ENCODE assay signal across 8 mouse cellular contexts in the genomic region with DNA sequence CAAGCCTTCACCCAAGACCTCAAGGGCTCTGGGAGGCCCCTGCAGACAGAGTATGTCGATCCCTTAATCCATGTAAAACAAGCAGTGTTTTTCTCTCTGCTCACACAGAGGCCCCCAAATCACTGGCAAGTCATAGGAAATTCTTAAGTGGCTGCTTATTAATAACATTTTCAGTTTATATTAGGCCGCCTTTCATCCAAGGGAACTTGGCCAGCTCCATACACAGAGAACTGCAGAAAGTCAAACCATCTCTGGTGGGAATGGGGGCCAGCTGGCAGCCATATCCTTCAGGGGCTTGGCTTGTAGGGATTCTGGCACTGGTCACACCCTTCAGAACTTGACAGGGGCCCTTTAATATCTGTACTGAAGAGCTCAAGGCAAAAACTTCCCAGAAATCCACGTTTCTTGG.
DNase-seq lines count a peak whose midpoint lies in the region; ATAC-seq and TF ChIP-seq lines count a peak whose summit lies in the region.

No protein-coding gene starts in this region.

- no peak overlapping the region for H3K4me2 ChIP-seq in midbrain, embryonic 15.5 days
- no peak overlapping the region for H3K4me2 ChIP-seq in midbrain, postnatal 0 days (ENCODE audit: low read depth, low read length, poor library complexity, severe bottlenecking)
- no peak overlapping the region for H3K4me2 ChIP-seq in hindbrain, postnatal 0 days (ENCODE audit: low read depth, low read length)
- H3K4me2 ChIP-seq in stomach, embryonic 15.5 days = no peak overlapping the region
- no peak overlapping the region for H3K4me2 ChIP-seq in liver, embryonic 11.5 days

- no peak for TF ChIP-seq CTCF in midbrain, postnatal 0 days (IDR thresholded peaks at IDR 0.05)
- no peak for TF ChIP-seq CTCF in hindbrain, postnatal 0 days (IDR thresholded peaks at IDR 0.05; ENCODE audit: low read depth)

- 59% methylated on average over 3 of the region's 3 CpGs for WGBS in midbrain, embryonic 15.5 days
- 64% methylated on average over 3 of the region's 3 CpGs for WGBS in midbrain, postnatal 0 days
- WGBS in hindbrain, postnatal 0 days = 41% methylated on average over 3 of the region's 3 CpGs
- WGBS in stomach, embryonic 15.5 days = 35% methylated on average over 3 of the region's 3 CpGs
- WGBS in liver, embryonic 11.5 days = 49% methylated on average over 3 of the region's 3 CpGs

- peak overlapping the region; percentile 42; the same call in 1 of the 2 replicates for H3K27ac ChIP-seq in midbrain, embryonic 15.5 days
- no peak overlapping the region for H3K27ac ChIP-seq in midbrain, postnatal 0 days (ENCODE audit: low read depth, low read length)
- H3K27ac ChIP-seq in hindbrain, postnatal 0 days = peak overlapping the region; percentile 33; the same call in 1 of the 2 replicates
- H3K27ac ChIP-seq in stomach, embryonic 15.5 days = peak overlapping the region; percentile 80
- H3K27ac ChIP-seq in liver, embryonic 11.5 days (ENCODE audit: low read depth, low read length) = no peak overlapping the region

- H3K36me3 ChIP-seq in midbrain, embryonic 15.5 days (replicated peaks) = no peaks in the 10 kb centered on the region
- H3K36me3 ChIP-seq in midbrain, postnatal 0 days (ENCODE audit: insufficient read depth, low read length) = no peaks in the 10 kb centered on the region
- no peaks in the 10 kb centered on the region for H3K36me3 ChIP-seq in hindbrain, postnatal 0 days (ENCODE audit: insufficient read depth, low read length)
- H3K36me3 ChIP-seq in stomach, embryonic 15.5 days = no peaks in the 10 kb centered on the region
- H3K36me3 ChIP-seq in liver, embryonic 11.5 days (ENCODE audit: control insufficient read depth, insufficient read depth, low read length) = no peaks in the 10 kb centered on the region

- peak; percentile 25 to 35 for DNase-seq in heart, adult 18-20 months
- no peak for DNase-seq in heart, postnatal 36 days
- no peak for DNase-seq in midbrain, postnatal 0 days (ENCODE audit: low spot score)
- DNase-seq in hindbrain, postnatal 0 days (ENCODE audit: low spot score) = peak; percentile 29
- DNase-seq in liver, embryonic 11.5 days (ENCODE audit: low spot score) = no peak
- DNase-seq in layer of hippocampus, postnatal 25 days (ENCODE audit: extremely low spot score in 1 of 2, low spot score in 1 of 2) = no peak

- H3K9ac ChIP-seq in midbrain, embryonic 15.5 days = no peak overlapping the region
- H3K9ac ChIP-seq in midbrain, postnatal 0 days (replicated peaks; ENCODE audit: low read length, poor library complexity, severe bottlenecking) = no peak overlapping the region
- H3K9ac ChIP-seq in hindbrain, postnatal 0 days (replicated peaks; ENCODE audit: low read length) = no peak overlapping the region
- H3K9ac ChIP-seq in stomach, embryonic 15.5 days = no peak overlapping the region
- H3K9ac ChIP-seq in liver, embryonic 11.5 days (ENCODE audit: low read depth, low read length) = no peak overlapping the region

- H3K27me3 ChIP-seq in midbrain, embryonic 15.5 days (replicated peaks) = no peaks in the 10 kb centered on the region
- no peaks in the 10 kb centered on the region for H3K27me3 ChIP-seq in midbrain, postnatal 0 days (ENCODE audit: insufficient read depth, low read length)
- H3K27me3 ChIP-seq in hindbrain, postnatal 0 days (ENCODE audit: insufficient read depth, low read length) = no peaks in the 10 kb centered on the region
- no peaks in the 10 kb centered on the region for H3K27me3 ChIP-seq in stomach, embryonic 15.5 days (replicated peaks)
- no peaks in the 10 kb centered on the region for H3K27me3 ChIP-seq in liver, embryonic 11.5 days (replicated peaks; ENCODE audit: control insufficient read depth, insufficient read depth, low read length)

- intact Hi-C loops in heart, postnatal 36 days (cut with DNase I) = no loop called here

- H3K4me1 ChIP-seq in midbrain, embryonic 15.5 days = peaks cover 34% of the 10 kb centered on the region
- peaks cover 12% of the 10 kb centered on the region; the same call in 1 of the 2 replicates for H3K4me1 ChIP-seq in midbrain, postnatal 0 days (ENCODE audit: insufficient read depth, low read length)
- H3K4me1 ChIP-seq in hindbrain, postnatal 0 days (ENCODE audit: insufficient read depth, low read length) = peaks cover 30% of the 10 kb centered on the region
- peaks cover 25% of the 10 kb centered on the region for H3K4me1 ChIP-seq in stomach, embryonic 15.5 days
- peaks cover 13% of the 10 kb centered on the region for H3K4me1 ChIP-seq in liver, embryonic 11.5 days (replicated peaks; ENCODE audit: control insufficient read depth, insufficient read depth, low read length)

- no peak for ATAC-seq in midbrain, embryonic 15.5 days (replicated peaks)
- ATAC-seq in midbrain, postnatal 0 days (ENCODE audit: low FRiP score) = no peak
- ATAC-seq in hindbrain, postnatal 0 days = no peak
- ATAC-seq in stomach, embryonic 15.5 days (ENCODE audit: insufficient read depth, low FRiP score, low read depth) = peak; percentile 82
- ATAC-seq in liver, embryonic 11.5 days (replicated peaks; ENCODE audit: low FRiP score) = no peak

- no peaks in the 10 kb centered on the region for H3K9me3 ChIP-seq in midbrain, embryonic 15.5 days
- no peaks in the 10 kb centered on the region for H3K9me3 ChIP-seq in midbrain, postnatal 0 days (ENCODE audit: low read length)
- no peaks in the 10 kb centered on the region for H3K9me3 ChIP-seq in hindbrain, postnatal 0 days (ENCODE audit: low read length)
- no peaks in the 10 kb centered on the region for H3K9me3 ChIP-seq in stomach, embryonic 15.5 days
- H3K9me3 ChIP-seq in liver, embryonic 11.5 days (ENCODE audit: control insufficient read depth, low read length) = no peaks in the 10 kb centered on the region

- no peak overlapping the region for H3K4me3 ChIP-seq in midbrain, embryonic 15.5 days
- no peak overlapping the region for H3K4me3 ChIP-seq in midbrain, postnatal 0 days (ENCODE audit: low read depth, low read length)
- H3K4me3 ChIP-seq in hindbrain, postnatal 0 days (ENCODE audit: low read length) = no peak overlapping the region
- no peak overlapping the region for H3K4me3 ChIP-seq in stomach, embryonic 15.5 days (replicated peaks)
- H3K4me3 ChIP-seq in liver, embryonic 11.5 days (ENCODE audit: low read depth, low read length) = no peak overlapping the region

Comparison
In these comparisons a context has a peak if more than half of its experiments do, and no peak if none do; other contexts are left out.
1. DNase-seq: peak in heart, adult 18-20 months (2 of 2) and hindbrain, postnatal 0 days (single experiment); none in heart, postnatal 36 days (0 of 2), midbrain, postnatal 0 days (single experiment), liver, embryonic 11.5 days (single experiment) and layer of hippocampus, postnatal 25 days (0 of 2).
2. H3K27ac ChIP-seq: peak in midbrain, embryonic 15.5 days (single experiment), hindbrain, postnatal 0 days (single experiment) and stomach, embryonic 15.5 days (single experiment); none in midbrain, postnatal 0 days (single experiment) and liver, embryonic 11.5 days (single experiment).